Mouse (Mus musculus) layer of hippocampus, adult 18-20 months (tissue): ENCODE results near the gene C2cd4d. TPM values are rescaled to one million over a fixed set of nuclear protein-coding genes. Genes with fewer than 3 reads are reported as not detected.

Source experiments
- DNase-seq, 2 experiments: peaks; one replicate each; pipeline ENCODE4 v3.0.0; 2022; ENCODE audit warnings: low spot score in 2 of 2
- total RNA-seq, 2 experiments: library from RNA; stranded (reverse); gene quantifications; 2 replicates each; pipeline ENCODE4 v1.2.3; 2021

Gene C2cd4d
- total RNA-seq, 2 experiments from 2014 or later = 0.57 to 0.76 TPM

GRCm38 (mm10) chr3:94413031-94413679 lies 50.9 kb downstream of the C2cd4d start, which contains the start of gene Tdrkh:
Gene Tdrkh (plus strand): TSS chr3:94413273.
- peak; percentile 98 to 99 for DNase-seq

Other genes starting within 250 kb of the C2cd4d start
- gene Gm10696, start 184.2 kb upstream of the C2cd4d start, total RNA-seq = not detected
- gene Gm5286, start 165.7 kb upstream of the C2cd4d start, total RNA-seq = not detected
- gene Gm4778, start 98.4 kb upstream of the C2cd4d start, total RNA-seq = not detected
- gene Them4, start 52.3 kb upstream of the C2cd4d start, total RNA-seq = 10 to 100 TPM; 23.8 to 27.2 TPM
- gene Them5, start 20.3 kb upstream of the C2cd4d start, total RNA-seq = not detected
- 1 to 10 TPM; 2.0 to 2.6 TPM for gene Rorc, start 10.4 kb downstream of the C2cd4d start, total RNA-seq
- under 1 TPM; 0.74 to 0.87 TPM for gene Lingo4, start 36.1 kb downstream of the C2cd4d start, total RNA-seq
- 10 to 100 TPM; 41.9 to 45.3 TPM for gene Tdrkh, start 50.8 kb downstream of the C2cd4d start, total RNA-seq
- gene Mrpl9, start 80.9 kb downstream of the C2cd4d start, total RNA-seq = 10 to 100 TPM; 42.5 to 43.0 TPM
- gene Oaz3, start 81.5 kb downstream of the C2cd4d start, total RNA-seq = not detected
- gene Celf3, start 115.9 kb downstream of the C2cd4d start, total RNA-seq = 100 to 1,000 TPM; 167 to 185 TPM
- 1 to 10 TPM; 6.5 to 9.6 TPM for gene Riiad1, start 117.9 kb downstream of the C2cd4d start, total RNA-seq
- 100 to 1,000 TPM; 112 to 115 TPM for gene Snx27, start 220.3 kb downstream of the C2cd4d start, total RNA-seq